Mouse (Mus musculus): Measurements from ENCODE around the gene Pnldc1.

- no peak for TF ChIP-seq CTCF (IDR thresholded peaks at IDR 0.05; ENCODE audit: low read depth)
- TF ChIP-seq EP300 (optimal IDR thresholded peaks at IDR 0.05), result no peak
These were observed 45.9 kb downstream of the Pnldc1 start for GRCm38 (mm10) chr17:12864111-12864510.

All from stomach, postnatal 0 days (tissue).